Mouse (Mus musculus): ENCODE measurements around the gene Gm8126. TPM values are rescaled to one million over a fixed set of nuclear protein-coding genes. Genes with fewer than 3 reads are reported as not detected.
"Not testable (repeated sequence)": the region's sequence is repeated elsewhere in the genome, so short reads cannot be mapped to it uniquely, and the experiment has no call there.

The Gm8126 gene
- not detected for total RNA-seq (2021)

GRCm38 (mm10) chr14:43258349-43258748, at the start of gene Gm8126:
TSS of gene Gm8126 (plus strand) at chr14:43258649.
- intact Hi-C loops (cut with DNase I), result loop anchor here (10.0 kb wide), 1 partner anchor 276 kb away; no protein-coding TSS in a partner anchor
- DNase-seq (ENCODE audit: extremely low spot score in 1 of 2, low spot score in 2 of 2), result not testable (repeated sequence)

- DNase-seq (ENCODE audit: extremely low spot score in 1 of 2, low spot score in 2 of 2); intact Hi-C loops (cut with DNase I): not testable (repeated sequence)
Measured at GRCm38 (mm10) chr14:43235204-43235603, 23.2 kb upstream of the Gm8126 start, which contains the start of gene Gm8122. TSS of gene Gm8122 (minus strand) at chr14:43235304.

GRCm38 (mm10) chr14:43237769-43238168, 20.7 kb upstream of the Gm8126 start:
- intact Hi-C loops (cut with DNase I), result not testable (repeated sequence)

GRCm38 (mm10) chr14:43249611-43250170, 8.8 kb upstream of the Gm8126 start:
- peak in 1 of 2 experiments; percentile 50 for DNase-seq (ENCODE audit: extremely low spot score in 1 of 2, low spot score in 2 of 2)

More at GRCm38 (mm10) chr14:43237769-43238168, 20.7 kb upstream of the Gm8126 start:
- not testable (repeated sequence) for DNase-seq (ENCODE audit: extremely low spot score in 1 of 2, low spot score in 2 of 2)

GRCm38 (mm10) chr14:43250549-43251253, 7.7 kb upstream of the Gm8126 start:
- intact Hi-C loops (cut with DNase I), result loop anchor here (10.0 kb wide), 1 partner anchor 284 kb away; no protein-coding TSS in a partner anchor
- not testable (repeated sequence) for DNase-seq (ENCODE audit: extremely low spot score in 1 of 2, low spot score in 2 of 2)

More at GRCm38 (mm10) chr14:43249611-43250170, 8.8 kb upstream of the Gm8126 start:
- intact Hi-C loops (cut with DNase I), result loop anchor here (10.0 kb wide), 1 partner anchor 285 kb away; no protein-coding TSS in a partner anchor

GRCm38 (mm10) chr14:43256511-43256910, 1.9 kb upstream of the Gm8126 start:
- intact Hi-C loops (cut with DNase I), result loop anchor here (10.0 kb wide), 1 partner anchor 278 kb away; no protein-coding TSS in a partner anchor
- not testable (repeated sequence) for DNase-seq (ENCODE audit: extremely low spot score in 1 of 2, low spot score in 2 of 2)

- DNase-seq (ENCODE audit: extremely low spot score in 1 of 2, low spot score in 2 of 2); intact Hi-C loops (cut with DNase I): not testable (repeated sequence)
Measured at GRCm38 (mm10) chr14:43263421-43263820, 5.0 kb downstream of the Gm8126 start.

GRCm38 (mm10) chr14:43268521-43269084, 10.2 kb downstream of the Gm8126 start:
- DNase-seq (ENCODE audit: extremely low spot score in 1 of 2, low spot score in 2 of 2); intact Hi-C loops (cut with DNase I): not testable (repeated sequence)

GRCm38 (mm10) chr14:43269211-43269610, 10.8 kb downstream of the Gm8126 start:
- intact Hi-C loops (cut with DNase I); DNase-seq (ENCODE audit: extremely low spot score in 1 of 2, low spot score in 2 of 2): not testable (repeated sequence)

- DNase-seq (ENCODE audit: extremely low spot score in 1 of 2, low spot score in 2 of 2), result peak in 1 of 2 experiments; percentile 21
- intact Hi-C loops (cut with DNase I), result not testable (repeated sequence)
Measured at GRCm38 (mm10) chr14:43273161-43273560, 14.7 kb downstream of the Gm8126 start.

- DNase-seq (ENCODE audit: extremely low spot score in 1 of 2, low spot score in 2 of 2), result peak in 1 of 2 experiments; percentile 34
- intact Hi-C loops (cut with DNase I), result not testable (repeated sequence)
Measured at GRCm38 (mm10) chr14:43274986-43275511, 16.6 kb downstream of the Gm8126 start, which contains the start of gene Gm9732. TSS of gene Gm9732 (plus strand) at chr14:43275036.

- intact Hi-C loops (cut with DNase I); DNase-seq (ENCODE audit: extremely low spot score in 1 of 2, low spot score in 2 of 2): not testable (repeated sequence)
Measured at GRCm38 (mm10) chr14:43275752-43276151, 17.3 kb downstream of the Gm8126 start.

GRCm38 (mm10) chr14:43277468-43277867, 19.0 kb downstream of the Gm8126 start:
- DNase-seq (ENCODE audit: extremely low spot score in 1 of 2, low spot score in 2 of 2); intact Hi-C loops (cut with DNase I): not testable (repeated sequence)

GRCm38 (mm10) chr14:43278146-43278545, 19.7 kb downstream of the Gm8126 start:
- intact Hi-C loops (cut with DNase I), result not testable (repeated sequence)
- DNase-seq (ENCODE audit: extremely low spot score in 1 of 2, low spot score in 2 of 2), result peak in 1 of 2 experiments; percentile 20

- intact Hi-C loops (cut with DNase I), result not testable (repeated sequence)
- DNase-seq (ENCODE audit: extremely low spot score in 1 of 2, low spot score in 2 of 2), result peak in 1 of 2 experiments; percentile 60
Measured at GRCm38 (mm10) chr14:43278681-43279080, 20.2 kb downstream of the Gm8126 start.

GRCm38 (mm10) chr14:43293503-43293902, 35.1 kb downstream of the Gm8126 start, which contains the start of gene Gm8127:
TSS of gene Gm8127 (minus strand) at chr14:43293832.
- DNase-seq (ENCODE audit: extremely low spot score in 1 of 2, low spot score in 2 of 2); intact Hi-C loops (cut with DNase I): not testable (repeated sequence)

All from left cerebral cortex, postnatal 10 days (tissue).